9 mouse cellular contexts compared by ENCODE assay signal in the genomic region with DNA sequence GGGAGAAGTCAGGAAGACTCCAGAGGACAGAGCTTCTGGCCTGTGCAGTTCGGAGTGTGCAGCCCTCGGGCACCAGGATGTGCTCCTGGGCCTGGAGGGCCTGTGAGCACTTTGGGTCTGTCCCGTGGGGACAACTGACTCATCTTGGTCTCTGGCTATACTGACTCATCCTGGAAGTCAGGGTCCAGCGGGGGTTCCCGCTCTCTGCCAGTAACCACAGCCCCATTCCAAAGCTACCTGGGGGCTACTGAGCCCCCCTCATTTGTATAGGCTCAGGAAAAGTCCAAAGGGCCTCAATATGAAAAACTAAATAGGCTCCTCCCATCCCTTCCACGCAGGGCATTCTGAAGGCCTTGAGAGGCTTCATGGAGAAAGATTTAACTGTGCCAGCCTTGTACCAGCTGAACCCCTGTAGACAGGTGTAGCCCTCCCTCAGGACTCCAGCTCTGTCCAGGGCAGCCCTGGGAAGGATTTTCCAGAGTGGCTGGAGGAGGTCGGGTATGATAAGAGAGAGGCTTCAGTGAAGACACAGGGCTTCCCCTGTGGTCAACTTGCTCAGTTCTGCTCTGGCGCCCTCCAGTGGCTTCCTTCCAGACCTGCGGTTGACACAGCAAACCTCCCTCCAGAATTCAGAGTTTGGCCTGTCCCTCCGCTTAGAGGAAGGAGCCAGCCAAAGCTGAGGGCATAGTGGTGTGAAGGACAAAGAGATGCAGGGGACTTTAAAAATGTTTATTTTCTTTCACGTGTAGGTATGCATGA. TPM values are rescaled to one million over a fixed set of nuclear protein-coding genes. Genes with fewer than 3 reads are reported as not detected.
DNase-seq lines count a peak whose midpoint lies in the region; ATAC-seq and TF ChIP-seq lines count a peak whose summit lies in the region.
"Had no signal": no experiment of that assay in that cellular context is flagged by ENCODE, and none has a peak within 500 bp of the region (broad histone marks: within the 10 kb centered on the region; RNA-seq: fewer than 3 reads in every experiment).

No protein-coding gene starts in this region.

- no peak overlapping the region for H3K4me2 ChIP-seq in kidney, postnatal 0 days (ENCODE audit: low read length)
- no peak overlapping the region for H3K4me2 ChIP-seq in liver, embryonic 13.5 days

- WGBS in kidney, postnatal 0 days = 42% methylated on average over 11 of the region's 11 CpGs
- 33% methylated on average over 11 of the region's 11 CpGs for WGBS in liver, embryonic 13.5 days (ENCODE audit: insufficient replicate concordance)

- peak; percentile 76 for ATAC-seq in kidney, postnatal 0 days (replicated peaks; ENCODE audit: low FRiP score, low read depth)
- no peak for ATAC-seq in liver, embryonic 13.5 days (ENCODE audit: low read depth)
- peak; percentile 89 for ATAC-seq in neutrophil, adult 5-6 weeks (ENCODE audit: extremely low read depth, insufficient number of reproducible peaks, low FRiP score, poor library complexity, severe bottlenecking)

- no peak overlapping the region for H3K9ac ChIP-seq in kidney, postnatal 0 days (ENCODE audit: low read depth, low read length)
- H3K9ac ChIP-seq in liver, embryonic 13.5 days = no peak overlapping the region

- H3K4me3 ChIP-seq in kidney, postnatal 0 days (replicated peaks; ENCODE audit: low read depth, low read length) = no peak overlapping the region
- H3K4me3 ChIP-seq in liver, embryonic 13.5 days (replicated peaks) = no peak overlapping the region
- H3K4me3 ChIP-seq: erythroblast, embryonic 14.5 days had no signal

- H3K36me3 ChIP-seq in kidney, postnatal 0 days (ENCODE audit: insufficient read depth, low read length) = no peaks in the 10 kb centered on the region
- no peaks in the 10 kb centered on the region for H3K36me3 ChIP-seq in liver, embryonic 13.5 days

- no peaks in the 10 kb centered on the region; the same call in 1 of the 2 replicates for H3K4me1 ChIP-seq in kidney, postnatal 0 days (replicated peaks; ENCODE audit: insufficient read depth, low read length)
- H3K4me1 ChIP-seq in liver, embryonic 13.5 days (replicated peaks) = no peaks in the 10 kb centered on the region

- H3K27me3 ChIP-seq in kidney, postnatal 0 days (ENCODE audit: insufficient read depth, low read length) = no peaks in the 10 kb centered on the region
- H3K27me3 ChIP-seq in liver, embryonic 13.5 days = no peaks in the 10 kb centered on the region

- no peak overlapping the region for H3K27ac ChIP-seq in kidney, postnatal 0 days
- H3K27ac ChIP-seq in liver, embryonic 13.5 days = no peak overlapping the region

- DNase-seq in 3T3-L1 (ENCODE audit: low read depth, low spot score) = peak; percentile 97
- DNase-seq in adrenal gland, adult (ENCODE audit: inconsistent age in 2 of 2, low spot score in 1 of 2) = peak; percentile 89 to 95
- DNase-seq in embryo, embryonic 10.5 days (ENCODE audit: low spot score) = peak; percentile 89
- DNase-seq in heart, adult 8-10 months (ENCODE audit: low spot score) = peak; percentile 91
- DNase-seq in kidney, postnatal 0 days (ENCODE audit: low spot score) = peak; percentile 92
- peak; percentile 32 for DNase-seq in liver, embryonic 13.5 days
- DNase-seq in testis, postnatal 10 days (ENCODE audit: low spot score) = peak; percentile 96

- no peaks in the 10 kb centered on the region for H3K9me3 ChIP-seq in kidney, postnatal 0 days (replicated peaks; ENCODE audit: low read length)
- no peaks in the 10 kb centered on the region for H3K9me3 ChIP-seq in liver, embryonic 13.5 days (replicated peaks)

- TF ChIP-seq CTCF in kidney, postnatal 0 days (IDR thresholded peaks at IDR 0.05; ENCODE audit: low read depth) = peak; percentile 90

RNA-seq across cellular contexts. Expression of gene Lgals3bp, which starts 22.5 kb away (rescaled TPM):
- 10 to 100 TPM; 19.7 to 25.8 (median 23.3) TPM for total RNA-seq in heart, adult 8-10 months (2022)
- 68.8 and 80.3 TPM in 2 replicates for polyA plus RNA-seq in kidney, postnatal 0 days (2015; fragmentation: Nextera tagmentation; extraction: Ambion mirVana)
- 25.4 and 32.3 TPM in 2 replicates for polyA plus RNA-seq in liver, embryonic 13.5 days (2015; fragmentation: Nextera tagmentation; extraction: Ambion mirVana)
- 16.5 and 16.7 TPM in 2 replicates for total RNA-seq in neutrophil, adult 5-6 weeks (2017)

RNA-seq across cellular contexts. Expression of gene Timp2, which starts 23.9 kb away (rescaled TPM):
- total RNA-seq in heart, adult 8-10 months (2022) = 10 to 100 TPM; 73.9 to 99.6 (median 87.5) TPM
- polyA plus RNA-seq in kidney, postnatal 0 days (2015; fragmentation: Nextera tagmentation; extraction: Ambion mirVana) = 81.0 and 88.4 TPM in 2 replicates
- polyA plus RNA-seq in liver, embryonic 13.5 days (2015; fragmentation: Nextera tagmentation; extraction: Ambion mirVana) = 5.5 and 5.7 TPM in 2 replicates
- 51.2 and 61.9 TPM in 2 replicates for total RNA-seq in neutrophil, adult 5-6 weeks (2017)

RNA-seq across cellular contexts. Expression of gene Cep295nl, which starts 37.1 kb away (rescaled TPM):
- 1 to 10 TPM in 1 of 4 experiments, under 1 TPM in 3; 0.82 to 1.0 (median 0.88) TPM for total RNA-seq in heart, adult 8-10 months (2022)
- polyA plus RNA-seq in kidney, postnatal 0 days (2015; fragmentation: Nextera tagmentation; extraction: Ambion mirVana) = 0.46 and 0.54 TPM in 2 replicates
- not detected in 2 replicates for polyA plus RNA-seq in liver, embryonic 13.5 days (2015; fragmentation: Nextera tagmentation; extraction: Ambion mirVana)
- 3.9 and 4.4 TPM in 2 replicates for total RNA-seq in neutrophil, adult 5-6 weeks (2017)
- polyA plus RNA-seq: erythroblast, embryonic 14.5 days had no signal

RNA-seq across cellular contexts. Expression of gene Cant1, which starts 39.5 kb away (rescaled TPM):
- total RNA-seq in heart, adult 8-10 months (2022) = 10 to 100 TPM; 16.4 to 19.2 (median 16.8) TPM
- 25.7 and 25.8 TPM in 2 replicates for polyA plus RNA-seq in kidney, postnatal 0 days (2015; fragmentation: Nextera tagmentation; extraction: Ambion mirVana)
- 8.3 and 9.4 TPM in 2 replicates for polyA plus RNA-seq in liver, embryonic 13.5 days (2015; fragmentation: Nextera tagmentation; extraction: Ambion mirVana)
- 30.5 and 34.5 TPM in 2 replicates for total RNA-seq in neutrophil, adult 5-6 weeks (2017)

RNA-seq across cellular contexts. Expression of gene C1qtnf1, which starts 48.6 kb away (rescaled TPM):
- 10 to 100 TPM; 13.5 to 15.3 (median 13.8) TPM for total RNA-seq in heart, adult 8-10 months (2022)
- 13.0 and 15.0 TPM in 2 replicates for polyA plus RNA-seq in kidney, postnatal 0 days (2015; fragmentation: Nextera tagmentation; extraction: Ambion mirVana)
- 1.1 and 1.4 TPM in 2 replicates for polyA plus RNA-seq in liver, embryonic 13.5 days (2015; fragmentation: Nextera tagmentation; extraction: Ambion mirVana)
- not detected in 2 replicates for total RNA-seq in neutrophil, adult 5-6 weeks (2017)
- polyA plus RNA-seq: erythroblast, embryonic 14.5 days had no signal

Comparison
In these comparisons a context has a peak if more than half of its experiments do, and no peak if none do; other contexts are left out.
1. DNase-seq: peak in every context shown above with its lines; median percentile 97 in 3T3-L1; 96 in testis, postnatal 10 days; 92 in adrenal gland, adult; 92 in kidney, postnatal 0 days; 91 in heart, adult 8-10 months; 89 in embryo, embryonic 10.5 days; 32 in liver, embryonic 13.5 days.